Comparison of ENCODE assay signal across 8 mouse cellular contexts in the genomic region with DNA sequence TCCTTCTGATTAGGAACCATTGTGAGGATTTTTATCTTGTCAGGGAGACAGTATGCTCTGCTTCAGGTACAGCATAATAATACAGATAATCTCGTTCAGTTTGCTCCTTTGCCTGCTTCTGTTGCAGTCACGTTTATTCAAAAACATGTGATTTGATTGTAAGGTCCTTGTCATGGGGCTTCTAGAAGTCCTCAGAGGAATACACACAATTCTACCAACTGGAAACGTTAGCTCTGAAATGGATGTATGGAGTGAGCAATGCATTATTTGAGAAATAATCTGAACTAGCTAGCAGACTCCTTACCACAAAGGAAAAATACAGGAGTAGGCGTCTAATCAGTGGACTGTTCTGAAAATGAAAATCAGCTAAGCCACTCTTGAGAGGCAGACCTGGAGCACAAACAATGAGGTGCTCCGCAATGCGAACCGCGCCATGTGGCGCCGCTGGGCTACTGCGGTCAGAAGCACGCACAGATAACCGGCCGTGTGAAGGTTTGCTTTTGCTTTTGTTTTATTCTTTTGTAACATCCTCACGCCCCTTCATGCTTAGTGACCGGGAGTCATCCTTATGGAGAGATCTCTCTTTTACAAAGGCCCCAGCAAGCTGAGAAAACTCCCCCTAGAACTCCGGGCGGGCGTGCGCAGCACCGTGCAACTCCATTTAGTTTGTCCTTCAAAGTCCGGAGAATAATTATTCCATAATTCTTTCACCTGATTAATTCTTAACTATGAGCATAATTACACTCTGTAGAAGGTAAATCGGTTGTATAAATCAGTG.
DNase-seq lines count a peak whose midpoint lies in the region; ATAC-seq and TF ChIP-seq lines count a peak whose summit lies in the region.

No protein-coding gene starts in this region.

- H3K27me3 ChIP-seq in heart, adult 2 months (ENCODE audit: control insufficient read depth, insufficient read depth, low read length): no peaks in the 10 kb centered on the region
- no peaks in the 10 kb centered on the region; the same call in 1 of the 2 replicates for H3K27me3 ChIP-seq in forebrain, embryonic 11.5 days (ENCODE audit: control insufficient read depth, insufficient read depth, low read length)
- peaks cover 7% of the 10 kb centered on the region; the same call in 1 of the 2 replicates for H3K27me3 ChIP-seq in kidney, embryonic 16.5 days (ENCODE audit: insufficient read depth, low read length)
- peaks cover 15% of the 10 kb centered on the region for H3K27me3 ChIP-seq in liver, embryonic 15.5 days
- no peaks in the 10 kb centered on the region for H3K27me3 ChIP-seq in stomach, embryonic 16.5 days (ENCODE audit: control insufficient read depth, insufficient read depth, low read length)

- peak; percentile 92 for ATAC-seq in forebrain, embryonic 11.5 days (replicated peaks; ENCODE audit: low FRiP score)
- peak; percentile 78; the same call in 1 of the 2 replicates for ATAC-seq in kidney, embryonic 16.5 days (ENCODE audit: low FRiP score, low TSS enrichment)
- ATAC-seq in liver, embryonic 15.5 days (ENCODE audit: insufficient read depth): no peak
- ATAC-seq in stomach, embryonic 16.5 days (ENCODE audit: insufficient read depth, low FRiP score): no peak

- no peak for TF ChIP-seq EP300 in heart, adult 2 months (IDR thresholded peaks at IDR 0.05; ENCODE audit: insufficient read depth, low read depth, low read length)

- no peaks in the 10 kb centered on the region for H3K9me3 ChIP-seq in forebrain, embryonic 11.5 days (ENCODE audit: control insufficient read depth, low read length)
- no peaks in the 10 kb centered on the region for H3K9me3 ChIP-seq in kidney, embryonic 16.5 days (ENCODE audit: low read length)
- H3K9me3 ChIP-seq in liver, embryonic 15.5 days (replicated peaks): no peaks in the 10 kb centered on the region
- no peaks in the 10 kb centered on the region for H3K9me3 ChIP-seq in stomach, embryonic 16.5 days (replicated peaks; ENCODE audit: control insufficient read depth, low read length)

- no peaks in the 10 kb centered on the region for H3K36me3 ChIP-seq in heart, adult 2 months (ENCODE audit: control insufficient read depth, insufficient read depth, low read length)
- H3K36me3 ChIP-seq in forebrain, embryonic 11.5 days (ENCODE audit: control insufficient read depth, insufficient read depth, low read length): no peaks in the 10 kb centered on the region
- H3K36me3 ChIP-seq in kidney, embryonic 16.5 days (ENCODE audit: insufficient read depth, low read length): no peaks in the 10 kb centered on the region
- no peaks in the 10 kb centered on the region for H3K36me3 ChIP-seq in liver, embryonic 15.5 days (replicated peaks)
- no peaks in the 10 kb centered on the region for H3K36me3 ChIP-seq in stomach, embryonic 16.5 days (ENCODE audit: control insufficient read depth, insufficient read depth, low read length)

- TF ChIP-seq CTCF in heart, adult 2 months (IDR thresholded peaks at IDR 0.05): no peak

- no peak for TF ChIP-seq POLR2A in heart, adult 2 months (IDR thresholded peaks at IDR 0.05; ENCODE audit: insufficient read depth, low read depth, low read length)

- H3K79me2 ChIP-seq in heart, adult 2 months (replicated peaks; ENCODE audit: control insufficient read depth, insufficient read depth, low read length): no peaks in the 10 kb centered on the region

- 5% methylated on average over 23 of the region's 23 CpGs for WGBS in heart, adult 2 months
- WGBS in forebrain, embryonic 11.5 days: 5% methylated on average over 23 of the region's 23 CpGs
- 5% methylated on average over 23 of the region's 23 CpGs for WGBS in kidney, embryonic 16.5 days
- 8% methylated on average over 23 of the region's 23 CpGs for WGBS in liver, embryonic 15.5 days (ENCODE audit: insufficient replicate concordance)
- 6% methylated on average over 23 of the region's 23 CpGs for WGBS in stomach, embryonic 16.5 days

- H3K4me1 ChIP-seq in heart, adult 2 months (ENCODE audit: control insufficient read depth, insufficient read depth, low read length): no peaks in the 10 kb centered on the region
- no peaks in the 10 kb centered on the region for H3K4me1 ChIP-seq in forebrain, embryonic 11.5 days (replicated peaks; ENCODE audit: control insufficient read depth, insufficient read depth, low read length)
- no peaks in the 10 kb centered on the region for H3K4me1 ChIP-seq in kidney, embryonic 16.5 days (ENCODE audit: insufficient read depth, low read length)
- no peaks in the 10 kb centered on the region for H3K4me1 ChIP-seq in liver, embryonic 15.5 days (replicated peaks)
- H3K4me1 ChIP-seq in stomach, embryonic 16.5 days (ENCODE audit: control insufficient read depth, insufficient read depth, low read length): no peaks in the 10 kb centered on the region

- intact Hi-C loops in heart, adult 2 months (cut with DNase I): no loop called here
- intact Hi-C loops in heart, postnatal 14 days (cut with DNase I): no loop called here

- H3K4me2 ChIP-seq in forebrain, embryonic 11.5 days (ENCODE audit: low read depth, low read length, severe bottlenecking): peak overlapping the region; percentile 67
- H3K4me2 ChIP-seq in kidney, embryonic 16.5 days (replicated peaks; ENCODE audit: low read depth, low read length): peak overlapping the region; percentile 81
- H3K4me2 ChIP-seq in liver, embryonic 15.5 days: peak overlapping the region; percentile 29
- peak overlapping the region; percentile 78 for H3K4me2 ChIP-seq in stomach, embryonic 16.5 days (ENCODE audit: low read depth, low read length)

- no peak overlapping the region for H3K9ac ChIP-seq in heart, adult 2 months (ENCODE audit: low read depth, low read length)
- H3K9ac ChIP-seq in forebrain, embryonic 11.5 days (ENCODE audit: low read length): peak overlapping the region; percentile 63
- H3K9ac ChIP-seq in kidney, embryonic 16.5 days (replicated peaks; ENCODE audit: low read length): peak overlapping the region; percentile 57
- H3K9ac ChIP-seq in liver, embryonic 15.5 days: no peak overlapping the region
- peak overlapping the region; percentile 51 for H3K9ac ChIP-seq in stomach, embryonic 16.5 days (ENCODE audit: low read length)

- H3K4me3 ChIP-seq in heart, adult 2 months: peak overlapping the region; percentile 7; the same call in 1 of the 2 replicates
- H3K4me3 ChIP-seq in forebrain, embryonic 11.5 days (ENCODE audit: low read depth, low read length): peak overlapping the region; percentile 37
- H3K4me3 ChIP-seq in kidney, embryonic 16.5 days (ENCODE audit: low read length): peak overlapping the region; percentile 57
- 0 out of 2 replicates have a peak overlapping the region, but pooled peaks have one; percentile 15 for H3K4me3 ChIP-seq in liver, embryonic 15.5 days (replicated peaks)
- peak overlapping the region; percentile 52 for H3K4me3 ChIP-seq in stomach, embryonic 16.5 days (replicated peaks; ENCODE audit: low read length)

- DNase-seq in heart, adult 2 months: no peak
- no peak for DNase-seq in heart, postnatal 14 days
- DNase-seq in adrenal gland, postnatal 25 days: peak; percentile 16
- DNase-seq in forebrain, embryonic 11.5 days (ENCODE audit: low spot score): peak; percentile 70
- DNase-seq in thymus, postnatal 10 days (ENCODE audit: low spot score in 2 of 2): no peak

- no peak overlapping the region for H3K27ac ChIP-seq in heart, adult 2 months
- no peak overlapping the region for H3K27ac ChIP-seq in forebrain, embryonic 11.5 days (ENCODE audit: low read depth, low read length)
- H3K27ac ChIP-seq in kidney, embryonic 16.5 days (ENCODE audit: low read length): no peak overlapping the region
- no peak overlapping the region for H3K27ac ChIP-seq in liver, embryonic 15.5 days (replicated peaks)
- H3K27ac ChIP-seq in stomach, embryonic 16.5 days (ENCODE audit: low read length): no peak overlapping the region

Comparison
In these comparisons a context has a peak if more than half of its experiments do, and no peak if none do; other contexts are left out.
1. DNase-seq: peak in adrenal gland, postnatal 25 days (single experiment) and forebrain, embryonic 11.5 days (single experiment); none in heart, adult 2 months (0 of 2), heart, postnatal 14 days (0 of 2) and thymus, postnatal 10 days (0 of 2).
2. H3K4me3 ChIP-seq: peak in every context shown above with its lines; median percentile 57 in kidney, embryonic 16.5 days; 52 in stomach, embryonic 16.5 days; 37 in forebrain, embryonic 11.5 days; 15 in liver, embryonic 15.5 days; 7 in heart, adult 2 months.
3. H3K9ac ChIP-seq: peak in forebrain, embryonic 11.5 days (single experiment), kidney, embryonic 16.5 days (single experiment) and stomach, embryonic 16.5 days (single experiment); none in heart, adult 2 months (single experiment) and liver, embryonic 15.5 days (single experiment).
4. ATAC-seq: peak in forebrain, embryonic 11.5 days (single experiment) and kidney, embryonic 16.5 days (single experiment); none in liver, embryonic 15.5 days (single experiment) and stomach, embryonic 16.5 days (single experiment).
5. H3K4me2 ChIP-seq: peak in every context shown above with its lines; median percentile 81 in kidney, embryonic 16.5 days; 78 in stomach, embryonic 16.5 days; 67 in forebrain, embryonic 11.5 days; 29 in liver, embryonic 15.5 days.